Mouse (Mus musculus) left cerebral cortex, adult 9 months (tissue): ENCODE data around the gene Hmg20b.

Experiments used
- DNase-seq, 2 experiments: peaks; one replicate each; pipeline ENCODE4 v3.0.0; 2022; ENCODE audit warnings: low spot score in 2 of 2

Gene Hmg20b

DNA sequence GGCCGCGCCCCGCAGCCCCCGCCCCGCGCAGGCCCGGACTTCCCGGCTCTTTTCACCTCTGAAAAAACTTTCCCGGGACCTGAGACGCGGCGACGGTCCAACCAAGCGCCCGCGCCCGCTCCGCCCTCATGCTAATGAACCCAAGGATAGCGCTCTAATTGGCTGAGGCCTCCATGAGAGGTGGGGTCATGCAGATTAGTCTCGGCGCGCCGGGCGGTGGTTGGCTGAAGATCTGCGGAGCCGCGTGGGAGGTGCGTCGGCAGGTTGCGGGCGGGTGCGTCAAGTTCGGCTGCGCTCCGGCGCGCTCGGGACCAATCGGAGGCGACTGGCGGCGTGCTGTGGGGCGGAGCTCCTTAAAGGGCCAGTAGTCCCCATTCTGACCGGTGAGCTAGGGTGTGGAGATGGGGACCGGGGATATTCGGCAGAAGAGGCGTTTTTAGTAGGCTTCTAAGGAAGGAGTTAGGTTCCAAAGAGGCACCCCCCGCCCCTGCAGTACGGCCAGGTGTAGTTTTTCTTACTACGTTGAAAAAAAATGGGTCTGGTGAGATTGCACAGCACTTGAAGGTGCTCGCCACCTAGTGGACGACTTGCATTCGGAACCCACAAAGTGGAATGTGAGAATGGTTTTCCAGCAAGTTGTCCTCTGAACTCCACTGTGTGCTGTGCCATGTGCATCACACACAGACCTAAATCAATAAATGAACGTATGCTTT is at the start of gene Hmg20b:
Gene Hmg20b (minus strand): TSS at position 130 of the 713 bp plus-strand sequence.
- DNase-seq = peak; percentile 99

DNA sequence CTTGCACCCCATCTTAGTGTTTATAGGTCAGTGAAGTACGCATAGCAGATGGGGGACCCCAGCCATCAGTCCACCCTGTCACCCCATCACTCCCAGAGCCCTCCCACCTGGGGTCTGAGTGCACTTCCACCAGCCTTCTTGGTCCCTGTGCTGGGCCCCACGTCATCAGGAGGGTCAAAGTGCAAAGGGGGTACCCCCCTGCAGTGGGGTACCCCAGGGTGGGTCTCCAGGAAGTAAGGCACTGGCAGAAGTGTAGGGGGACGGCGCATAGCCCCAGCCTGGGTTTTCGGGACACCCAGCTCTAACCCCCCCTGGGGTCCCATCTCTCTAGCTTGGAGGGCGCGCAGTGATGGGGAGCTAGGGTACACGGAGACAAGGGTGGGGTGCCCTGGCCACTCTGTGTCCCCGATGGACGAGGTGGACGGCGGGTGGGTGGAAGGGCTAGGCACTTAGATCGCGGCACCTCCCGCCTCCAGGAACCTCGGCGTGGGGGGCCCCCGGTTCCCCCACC is 49.6 kb upstream of the Hmg20b start:
- DNase-seq = no peak

DNA sequence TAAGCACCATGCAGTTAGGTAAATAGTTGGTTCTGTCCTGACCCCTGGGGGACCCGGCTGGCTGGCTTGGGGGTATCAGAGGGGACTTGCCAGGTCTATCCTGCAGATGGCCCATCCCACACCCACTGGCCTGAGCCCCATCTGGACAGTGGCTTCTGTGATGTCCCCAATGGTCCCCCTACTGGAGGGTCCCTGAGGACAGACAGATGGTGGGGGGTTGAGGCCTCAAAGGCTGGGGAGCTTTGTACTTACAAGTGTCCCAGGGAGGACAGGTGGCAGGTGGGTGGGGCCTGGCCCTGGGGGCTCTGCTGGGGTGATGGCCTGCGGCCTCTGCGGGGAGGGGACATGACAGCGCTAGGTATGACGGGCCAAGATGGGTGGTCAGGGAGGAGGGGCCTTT is 49.0 kb upstream of the Hmg20b start:
- DNase-seq = no peak

DNA sequence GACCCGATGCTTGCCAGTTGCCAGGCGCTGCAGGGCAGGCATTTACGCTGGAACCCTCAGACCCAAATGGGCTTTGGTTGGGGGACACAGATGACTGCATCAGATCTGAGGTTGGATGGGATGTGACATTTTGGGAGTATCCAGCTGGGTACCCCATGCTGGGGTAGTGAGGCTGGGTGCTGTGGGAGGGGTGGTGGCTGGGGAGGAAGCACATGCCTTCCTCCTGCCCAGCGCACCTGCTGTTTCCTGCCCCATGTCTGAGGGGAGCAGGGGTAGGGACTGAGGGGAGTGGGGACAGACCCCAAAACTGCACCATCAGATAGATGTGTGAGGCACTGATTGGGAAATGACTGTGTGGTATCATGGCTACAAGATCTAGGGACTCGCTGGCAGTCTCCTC is 46.5 kb upstream of the Hmg20b start:
- no peak for DNase-seq

DNA sequence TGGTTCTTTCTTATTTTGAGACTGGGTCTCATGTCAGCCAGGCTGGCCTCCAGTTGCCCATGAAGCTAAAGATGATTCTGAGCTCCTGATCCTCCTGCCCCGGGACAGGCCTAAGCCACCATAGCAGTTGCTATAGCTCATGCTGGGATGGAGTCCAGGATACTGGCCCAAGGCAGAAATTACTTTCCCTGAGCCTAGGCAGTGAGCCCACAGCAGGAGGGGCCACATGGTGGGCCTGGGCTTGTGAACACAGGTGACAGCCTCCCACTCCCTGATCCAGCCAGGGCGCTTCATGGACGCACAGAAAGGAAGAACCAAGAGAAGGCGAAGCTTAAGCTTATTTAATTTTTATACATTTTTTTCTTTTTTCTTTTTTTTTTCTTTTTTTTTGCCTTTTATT is 45.6 kb upstream of the Hmg20b start:
- DNase-seq = no peak

DNA sequence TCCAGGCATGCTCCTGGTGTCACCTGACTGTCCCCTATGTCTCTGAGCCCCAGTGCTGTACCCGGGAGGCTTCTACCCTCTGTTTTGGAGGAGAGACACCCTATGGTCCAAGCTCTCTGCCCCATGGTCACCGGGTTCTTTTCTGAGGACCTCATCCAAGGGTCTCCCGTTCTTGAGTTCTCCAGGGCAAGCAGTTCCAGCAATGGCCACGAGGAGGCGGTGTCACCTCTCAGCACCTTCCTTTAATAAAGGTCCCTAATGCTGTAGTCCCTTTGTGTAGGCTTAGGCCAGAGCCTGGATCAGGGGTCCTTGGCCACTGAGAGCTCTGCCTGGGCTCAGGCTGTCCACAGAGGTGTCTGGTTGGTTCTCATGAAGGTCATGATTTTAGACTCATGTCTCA is 44.8 kb upstream of the Hmg20b start:
- DNase-seq = peak in 1 of 2 experiments; percentile 67

DNA sequence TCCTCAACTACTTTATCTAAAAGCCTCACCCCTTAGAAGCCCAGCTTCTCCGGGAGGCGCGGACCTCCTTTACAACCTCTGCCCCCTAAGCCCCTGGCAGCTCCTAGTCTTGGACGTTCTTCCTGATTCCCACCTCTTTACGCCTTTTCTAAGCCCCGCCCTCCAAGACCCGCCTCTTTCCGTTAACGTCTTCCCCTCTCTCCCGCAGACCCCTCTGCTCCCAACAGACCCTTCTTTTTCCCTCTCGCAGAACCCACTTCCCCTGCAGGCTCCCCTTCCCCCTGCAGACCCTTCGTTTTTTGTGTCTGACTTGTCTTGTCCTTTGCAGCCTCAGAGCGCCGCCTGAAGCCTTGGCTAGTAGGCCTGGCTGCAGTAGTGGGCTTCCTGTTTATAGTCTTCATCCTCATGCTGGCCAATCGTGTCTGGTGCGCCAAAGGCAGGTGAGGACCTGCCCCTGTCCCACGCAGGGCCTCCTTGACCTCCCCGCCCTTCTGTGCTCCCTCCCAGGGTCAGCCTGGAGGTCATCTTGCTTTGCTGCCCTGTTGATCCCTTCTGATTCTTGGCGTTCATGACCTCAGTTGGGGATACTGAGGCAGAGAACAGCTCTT is 43.3 kb upstream of the Hmg20b start:
- no peak for DNase-seq

GRCm38 (mm10) chr10:81392781-81393185 is 42.5 kb upstream of the Hmg20b start, which contains the start of gene Smim24:
Smim24 (plus strand) TSS chr10:81393051.
- DNase-seq = no peak

DNA sequence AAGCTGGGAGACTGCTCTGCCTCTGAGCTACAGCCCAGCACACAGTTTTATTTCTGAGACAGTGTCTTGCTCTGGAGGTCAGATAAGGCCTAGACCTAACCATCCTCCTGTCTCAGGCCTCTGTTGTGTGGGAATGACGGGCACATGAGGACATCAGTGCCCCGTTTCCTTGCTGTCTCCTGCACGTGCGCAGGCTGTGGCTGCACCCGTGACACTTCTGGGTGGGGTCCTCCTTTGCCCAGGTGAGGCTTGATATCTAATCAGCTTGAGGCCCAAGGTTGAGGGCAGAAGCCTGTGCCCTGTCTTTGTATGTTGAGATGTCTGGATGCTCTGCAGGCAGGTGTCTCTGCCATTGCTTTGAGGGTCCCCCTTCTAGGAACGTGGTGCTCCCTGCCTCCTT is 42.0 kb upstream of the Hmg20b start:
- no peak for DNase-seq

DNA sequence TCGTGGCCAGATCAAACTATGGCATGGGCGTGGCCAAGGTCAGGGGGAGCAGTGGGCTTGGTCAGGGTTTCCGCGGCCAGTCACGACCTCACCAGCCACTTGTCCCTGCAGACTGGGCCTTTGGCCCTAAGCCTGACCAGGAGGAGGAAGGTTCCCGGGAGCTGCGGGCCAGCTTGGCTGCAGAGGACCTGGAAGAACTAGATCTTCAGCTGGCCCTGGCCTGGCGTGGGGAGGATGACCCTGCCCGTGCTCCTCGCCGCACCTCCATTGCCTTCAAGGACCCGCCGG is 40.3 kb upstream of the Hmg20b start:
- no peak for DNase-seq

DNA sequence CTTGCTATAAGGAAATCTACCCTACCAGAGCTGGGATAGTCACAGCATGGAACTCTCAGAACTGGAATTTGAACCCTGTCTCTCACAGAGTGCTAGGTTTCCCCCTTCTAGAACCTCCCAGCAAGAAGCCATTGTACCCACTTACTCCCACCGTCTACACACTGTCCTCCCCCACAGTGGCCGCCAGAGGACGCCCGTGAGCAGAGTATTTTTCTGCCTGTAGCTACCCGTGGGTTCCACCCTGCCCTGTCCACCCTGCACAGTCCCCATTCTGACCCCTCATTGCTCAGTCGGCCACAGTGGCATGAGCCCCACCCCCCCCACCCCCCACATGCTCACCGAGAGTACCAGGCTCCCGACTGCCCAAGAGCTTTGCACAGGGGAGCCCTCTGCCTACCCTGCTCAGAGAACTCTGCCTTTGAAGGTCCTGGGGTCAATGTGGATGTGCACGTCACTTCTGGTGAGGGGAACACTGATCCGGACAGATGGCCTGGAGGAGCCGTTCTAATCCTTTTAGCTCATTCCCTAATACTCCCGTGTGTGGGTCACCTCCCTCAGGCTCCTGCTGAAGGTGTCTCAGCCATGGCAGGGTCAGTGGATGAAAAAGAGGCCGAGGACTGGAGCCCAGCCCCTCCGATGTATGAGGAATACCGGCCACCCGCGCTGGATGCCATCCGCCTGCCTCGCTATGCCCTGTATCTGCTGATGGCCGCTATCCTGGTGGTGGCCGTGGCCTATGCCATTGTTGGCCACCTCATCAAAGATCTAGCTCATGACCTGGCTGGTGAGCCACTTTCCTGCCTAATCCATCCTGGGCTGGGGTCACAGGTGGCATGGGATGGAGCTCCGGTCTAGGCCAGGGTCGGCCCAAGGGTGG is 39.8 kb upstream of the Hmg20b start:
- peak in 1 of 2 experiments; percentile 75 for DNase-seq

DNA sequence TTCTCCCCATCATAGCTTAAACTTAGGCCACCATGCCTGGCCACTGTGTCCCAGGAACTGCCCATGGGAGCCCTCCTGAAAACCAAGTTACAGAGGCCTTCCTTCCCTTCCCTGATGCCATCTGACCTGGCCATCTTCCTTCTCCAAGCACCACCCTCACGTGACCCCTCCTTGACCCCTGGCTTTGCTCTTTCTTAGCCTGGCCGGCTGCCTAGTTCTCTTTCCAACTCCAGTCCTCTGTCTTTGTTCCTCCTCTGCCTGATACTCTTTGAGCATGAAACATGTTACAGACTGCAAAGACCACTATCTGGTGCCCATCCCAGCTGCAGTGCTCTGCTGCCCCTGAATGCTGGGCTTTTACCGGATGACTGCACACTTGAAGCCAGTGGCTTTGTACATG is 39.1 kb upstream of the Hmg20b start:
- no peak for DNase-seq

DNA sequence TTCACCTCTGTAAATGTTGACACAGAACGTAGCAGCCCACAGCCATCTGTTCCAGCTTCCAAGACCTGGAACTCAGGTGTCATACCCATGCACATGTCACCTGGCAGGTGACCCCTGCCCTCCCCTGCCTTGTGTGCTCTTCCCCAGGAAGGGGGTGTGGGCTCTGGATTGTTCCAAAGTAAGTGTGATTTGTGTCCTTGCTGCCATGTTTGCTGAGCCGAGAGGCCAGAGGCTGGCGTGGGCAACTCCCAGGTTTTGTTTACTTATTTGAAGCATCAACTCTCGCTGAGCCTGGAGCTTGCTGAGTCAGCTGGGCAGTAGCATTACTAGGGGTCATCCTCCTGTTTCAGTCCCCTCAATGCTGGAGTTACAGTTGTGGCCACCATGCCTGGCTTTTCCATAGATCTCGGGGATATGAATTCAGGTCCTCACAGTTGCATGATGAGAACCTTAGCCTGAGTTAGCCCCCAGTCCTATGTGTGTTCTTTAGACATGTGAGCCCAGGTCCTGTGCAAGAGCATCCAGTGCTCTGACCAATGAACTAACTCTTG is 38.3 kb upstream of the Hmg20b start, which contains the start of gene Gm48552:
Gene Gm48552 (plus strand): TSS at position 501 of the 551 bp plus-strand sequence.
- DNase-seq = no peak

DNA sequence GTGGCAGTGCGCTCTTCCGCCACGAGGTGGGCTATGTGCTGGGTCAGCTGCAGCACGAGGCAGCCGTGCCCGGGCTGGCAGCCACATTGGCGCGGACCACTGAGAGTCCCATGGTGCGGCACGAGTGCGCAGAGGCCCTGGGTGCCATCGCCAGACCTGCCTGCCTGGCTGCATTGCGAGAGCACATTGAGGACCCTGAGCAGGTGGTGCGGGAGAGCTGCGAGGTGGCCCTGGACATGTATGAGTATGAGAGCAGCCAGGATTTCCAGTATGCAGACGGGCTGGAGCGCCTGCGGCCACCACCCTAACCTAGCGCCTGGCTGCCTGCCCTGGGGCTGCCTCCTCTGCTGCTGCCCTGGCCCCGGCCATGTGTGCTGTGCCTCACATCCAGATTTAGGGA is 37.4 kb upstream of the Hmg20b start:
- no peak for DNase-seq

GRCm38 (mm10) chr10:81385603-81386306 is 35.5 kb upstream of the Hmg20b start:
- no peak for DNase-seq

GRCm38 (mm10) chr10:81384605-81384982 is 34.3 kb upstream of the Hmg20b start:
- DNase-seq = no peak

- DNase-seq = peak; percentile 98 to 99
Measured at GRCm38 (mm10) chr10:81383802-81384604, 33.7 kb upstream of the Hmg20b start, which contains the start of the genes Dohh and Gm48551. Dohh (plus strand) TSS chr10:81384428. Gm48551 (plus strand) TSS chr10:81384466.

DNA sequence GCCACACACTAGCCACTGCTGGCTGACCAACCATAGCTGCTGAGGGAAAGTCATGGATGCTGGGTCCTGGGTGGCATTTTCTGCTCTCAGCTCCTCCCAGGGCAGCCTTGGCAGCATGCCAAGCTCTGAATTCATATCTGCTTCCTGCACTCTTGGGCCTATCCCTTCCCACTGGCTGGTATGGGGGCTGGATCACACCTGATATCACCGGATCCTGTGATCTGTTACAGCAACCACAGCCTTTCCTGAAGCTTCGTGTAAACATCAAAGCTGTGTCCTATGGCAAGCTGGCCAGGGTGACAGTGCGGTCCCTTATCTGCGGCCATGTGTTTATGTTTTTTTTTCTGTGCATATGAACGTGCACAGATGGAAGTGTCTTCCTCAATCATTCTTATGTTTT is 31.8 kb upstream of the Hmg20b start:
- no peak for DNase-seq

DNA sequence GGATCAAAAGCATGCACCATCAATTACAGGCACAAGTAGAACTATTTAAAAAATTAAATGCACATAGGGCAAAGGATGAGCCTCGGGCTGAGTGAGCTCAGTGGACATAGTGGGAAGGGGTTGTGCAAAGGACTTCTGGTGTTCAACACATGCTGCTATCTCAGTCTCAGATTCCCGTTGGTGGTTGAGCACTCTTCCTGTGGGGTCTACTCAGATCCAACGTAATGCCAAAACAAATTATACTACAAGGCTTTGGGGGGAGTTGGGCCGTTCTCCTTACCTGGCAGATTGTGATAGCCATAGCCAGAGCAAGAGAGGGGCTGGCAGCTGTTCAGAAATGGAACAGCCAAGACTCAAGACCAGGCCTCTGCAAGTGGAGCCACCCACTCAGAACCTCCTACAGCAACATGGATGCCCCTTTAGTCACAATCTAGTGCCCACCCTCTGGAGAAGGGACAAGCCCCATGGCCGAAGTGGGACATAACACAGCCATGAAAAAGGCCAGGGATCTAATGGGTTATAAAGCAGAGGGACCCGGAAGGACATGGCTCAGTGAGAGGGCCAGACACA is 29.6 kb upstream of the Hmg20b start:
- no peak for DNase-seq

GRCm38 (mm10) chr10:81379183-81379553 is 28.9 kb upstream of the Hmg20b start:
- DNase-seq = no peak
